Mouse (Mus musculus): ENCODE results near the gene Eif3d. TPM values are rescaled to one million over a fixed set of nuclear protein-coding genes. Genes with fewer than 3 reads are reported as not detected.

Gene Eif3d
- polyA plus RNA-seq, 1 experiment from 2014 or later, result 184 TPM

- ATAC-seq (ENCODE audit: low FRiP score), result no peak
- WGBS, result 92% methylated on average over 5 of the region's 5 CpGs
- Histone ChIP-seq H3K4me1 (replicated peaks) (peaks cover 21% of the 10 kb centered on the region), H3K4me3 (no peak overlapping the region), H3K27me3 (no peaks in the 10 kb centered on the region), H3K4me2 (no peak overlapping the region), H3K9me3 (no peaks in the 10 kb centered on the region), H3K9ac (no peak overlapping the region), H3K27ac (no peak overlapping the region), H3K36me3 (peaks cover 52% of the 10 kb centered on the region)
Observed at GRCm38 (mm10) chr15:77926921-77927320, 43.7 kb downstream of the Eif3d start.

- peaks cover 67% of the 10 kb centered on the region for H3K36me3 ChIP-seq
- no peak overlapping the region for H3K4me3 ChIP-seq
- no peak for ATAC-seq (ENCODE audit: low FRiP score)
- no peak overlapping the region for H3K9ac ChIP-seq
- H3K9me3 ChIP-seq, result no peaks in the 10 kb centered on the region
- H3K27me3 ChIP-seq, result no peaks in the 10 kb centered on the region
- H3K4me2 ChIP-seq, result no peak overlapping the region
- H3K4me1 ChIP-seq (replicated peaks), result peaks cover 21% of the 10 kb centered on the region
- no peak overlapping the region for H3K27ac ChIP-seq
- 95% methylated on average over 2 of the region's 2 CpGs for WGBS
Observed at GRCm38 (mm10) chr15:77925195-77925594, 45.4 kb downstream of the Eif3d start.

- Histone ChIP-seq H3K27me3 (no peaks in the 10 kb centered on the region), H3K4me3 (no peak overlapping the region), H3K9me3 (no peaks in the 10 kb centered on the region), H3K4me1 (replicated peaks) (peaks cover 12% of the 10 kb centered on the region), H3K27ac (no peak overlapping the region), H3K36me3 (peaks cover 83% of the 10 kb centered on the region), H3K4me2 (no peak overlapping the region), H3K9ac (no peak overlapping the region)
- 74% methylated on average over 9 of the region's 9 CpGs for WGBS
- ATAC-seq (ENCODE audit: low FRiP score), result no peak
Observed at GRCm38 (mm10) chr15:77923267-77924035, 47.2 kb downstream of the Eif3d start.

GRCm38 (mm10) chr15:77922710-77923109 lies 47.9 kb downstream of the Eif3d start:
- Histone ChIP-seq H3K9me3 (no peaks in the 10 kb centered on the region), H3K4me3 (no peak overlapping the region), H3K4me1 (replicated peaks) (peaks cover 5% of the 10 kb centered on the region), H3K4me2 (no peak overlapping the region), H3K36me3 (peaks cover 89% of the 10 kb centered on the region), H3K9ac (no peak overlapping the region), H3K27ac (no peak overlapping the region), H3K27me3 (no peaks in the 10 kb centered on the region)
- no peak for ATAC-seq (ENCODE audit: low FRiP score)
- WGBS, result 84% methylated on average over 9 of the region's 9 CpGs

GRCm38 (mm10) chr15:77921636-77922035 lies 49.0 kb downstream of the Eif3d start:
- no peak for ATAC-seq (ENCODE audit: low FRiP score)
- Histone ChIP-seq H3K4me1 (replicated peaks) (no peaks in the 10 kb centered on the region), H3K9me3 (no peaks in the 10 kb centered on the region), H3K4me2 (no peak overlapping the region), H3K4me3 (no peak overlapping the region), H3K9ac (no peak overlapping the region), H3K36me3 (peaks cover 82% of the 10 kb centered on the region), H3K27me3 (no peaks in the 10 kb centered on the region), H3K27ac (no peak overlapping the region)
- WGBS, result 85% methylated on average over 6 of the region's 6 CpGs

- 80% methylated on average over 10 of the region's 10 CpGs for WGBS
- Histone ChIP-seq H3K4me1 (replicated peaks) (no peaks in the 10 kb centered on the region), H3K4me3 (no peak overlapping the region), H3K9me3 (no peaks in the 10 kb centered on the region), H3K4me2 (no peak overlapping the region), H3K36me3 (peaks cover 82% of the 10 kb centered on the region), H3K27me3 (no peaks in the 10 kb centered on the region), H3K9ac (no peak overlapping the region), H3K27ac (no peak overlapping the region; the same call in 1 of the 2 replicates)
- ATAC-seq (ENCODE audit: low FRiP score), result no peak
Observed at GRCm38 (mm10) chr15:77920511-77921462, 49.8 kb downstream of the Eif3d start.

- no peak overlapping the region for H3K27ac ChIP-seq
Observed at GRCm38 (mm10) chr15:77919441-77919840, 51.2 kb downstream of the Eif3d start.

GRCm38 (mm10) chr15:77916851-77917544 lies 53.6 kb downstream of the Eif3d start:
- Histone ChIP-seq H3K36me3 (peaks cover 75% of the 10 kb centered on the region), H3K4me2 (no peak overlapping the region), H3K27ac (no peak overlapping the region), H3K9me3 (no peaks in the 10 kb centered on the region), H3K4me1 (replicated peaks) (peaks cover 2% of the 10 kb centered on the region; the same call in 1 of the 2 replicates), H3K27me3 (no peaks in the 10 kb centered on the region), H3K4me3 (no peak overlapping the region), H3K9ac (no peak overlapping the region)
- 41% methylated on average over 8 of the region's 8 CpGs for WGBS
- ATAC-seq (ENCODE audit: low FRiP score), result peak; percentile 51

More at GRCm38 (mm10) chr15:77919441-77919840, 51.2 kb downstream of the Eif3d start:
- Histone ChIP-seq H3K36me3 (peaks cover 85% of the 10 kb centered on the region), H3K4me1 (replicated peaks) (no peaks in the 10 kb centered on the region), H3K4me3 (no peak overlapping the region), H3K9ac (peak overlapping the region; percentile 14; the same call in 1 of the 2 replicates), H3K4me2 (no peak overlapping the region), H3K9me3 (no peaks in the 10 kb centered on the region), H3K27me3 (no peaks in the 10 kb centered on the region)
- 92% methylated on average over 12 of the region's 12 CpGs for WGBS
- no peak for ATAC-seq (ENCODE audit: low FRiP score)

- Histone ChIP-seq H3K9me3 (no peaks in the 10 kb centered on the region), H3K27me3 (no peaks in the 10 kb centered on the region), H3K4me2 (no peak overlapping the region), H3K36me3 (peaks cover 61% of the 10 kb centered on the region), H3K27ac (no peak overlapping the region), H3K4me3 (no peak overlapping the region), H3K9ac (no peak overlapping the region), H3K4me1 (replicated peaks) (peaks cover 2% of the 10 kb centered on the region; the same call in 1 of the 2 replicates)
- no peak for ATAC-seq (ENCODE audit: low FRiP score)
- 95% methylated on average over 4 of the region's 4 CpGs for WGBS
Observed at GRCm38 (mm10) chr15:77915287-77915686, 55.3 kb downstream of the Eif3d start.

GRCm38 (mm10) chr15:77914507-77914906 lies 56.1 kb downstream of the Eif3d start:
- 96% methylated on average over 3 of the region's 3 CpGs for WGBS
- H3K4me2 ChIP-seq, result no peak overlapping the region
- H3K4me1 ChIP-seq (replicated peaks), result peaks cover 2% of the 10 kb centered on the region; the same call in 1 of the 2 replicates
- no peaks in the 10 kb centered on the region for H3K27me3 ChIP-seq
- no peak overlapping the region for H3K4me3 ChIP-seq
- H3K9me3 ChIP-seq, result no peaks in the 10 kb centered on the region
- peaks cover 54% of the 10 kb centered on the region for H3K36me3 ChIP-seq
- no peak for ATAC-seq (ENCODE audit: low FRiP score)
- no peak overlapping the region for H3K9ac ChIP-seq
- H3K27ac ChIP-seq, result no peak overlapping the region

GRCm38 (mm10) chr15:77913054-77913453 lies 57.6 kb downstream of the Eif3d start:
- Histone ChIP-seq H3K36me3 (peaks cover 40% of the 10 kb centered on the region), H3K27me3 (no peaks in the 10 kb centered on the region), H3K4me3 (no peak overlapping the region), H3K9ac (0 out of 2 replicates have a peak overlapping the region, but pooled peaks have one; percentile 6), H3K4me1 (replicated peaks) (peaks cover 2% of the 10 kb centered on the region; the same call in 1 of the 2 replicates), H3K4me2 (no peak overlapping the region), H3K27ac (no peak overlapping the region), H3K9me3 (no peaks in the 10 kb centered on the region)
- WGBS, result 92% methylated on average over 8 of the region's 8 CpGs
- ATAC-seq (ENCODE audit: low FRiP score), result no peak

- H3K4me1 ChIP-seq (replicated peaks), result peaks cover 2% of the 10 kb centered on the region; the same call in 1 of the 2 replicates
- no peak overlapping the region for H3K27ac ChIP-seq
- H3K9me3 ChIP-seq, result no peaks in the 10 kb centered on the region
- WGBS, result 66% methylated on average over 7 of the region's 7 CpGs
- H3K36me3 ChIP-seq, result peaks cover 36% of the 10 kb centered on the region
- no peak overlapping the region for H3K4me3 ChIP-seq
- no peak overlapping the region for H3K4me2 ChIP-seq
- 0 out of 2 replicates have a peak overlapping the region, but pooled peaks have one; percentile 6 for H3K9ac ChIP-seq
- ATAC-seq (ENCODE audit: low FRiP score), result no peak
- H3K27me3 ChIP-seq, result no peaks in the 10 kb centered on the region
Observed at GRCm38 (mm10) chr15:77912585-77912984, 58.0 kb downstream of the Eif3d start.

Measured in hindbrain, embryonic 13.5 days (tissue).